Mouse (Mus musculus) adrenal gland, adult 2 months (tissue): Measurements from ENCODE around the gene Pdzd2. TPM values are rescaled to one million over a fixed set of nuclear protein-coding genes. Genes with fewer than 3 reads are reported as not detected.
A peak's percentile ranks its signal among the peaks of the same experiment; 100 is the strongest.

Experiments used
- DNase-seq: peaks from one replicate; pipeline ENCODE4 v3.0.0; 2021
- polyA plus RNA-seq: library from polyadenylated mRNA; depleted of rRNA; stranded (reverse); fragments of >200 nt; gene quantifications from 2 replicates; pipeline ENCODE4 v1.2.3, GENCODE M21; 2012
- total RNA-seq, 2 experiments: library from RNA; stranded (reverse); gene quantifications; 2 replicates each; pipeline ENCODE4 v1.2.3; 2021

The Pdzd2 gene
- total and polyA plus RNA-seq, 3 experiments: 7.0 to 21.4 (median 13.3) TPM

DNA sequence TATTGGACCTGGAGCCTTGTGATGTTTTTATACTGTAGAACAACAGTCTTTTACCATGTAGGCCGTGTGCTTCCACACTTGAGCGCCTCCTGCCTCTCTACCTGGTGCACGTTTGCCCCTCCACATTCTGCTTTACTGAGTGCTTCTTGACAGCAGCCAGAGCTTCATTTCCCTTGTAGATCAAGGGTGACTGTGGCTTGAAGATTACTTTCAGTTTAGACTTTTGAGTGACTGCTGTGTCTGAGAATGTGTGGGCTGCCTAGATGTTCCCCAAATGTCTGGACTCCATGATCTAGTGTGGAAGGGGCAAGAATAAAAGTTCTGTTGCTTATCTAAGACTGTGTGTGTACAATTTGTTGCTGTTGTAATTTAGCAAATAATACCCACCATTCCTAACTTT, 390.8 kb downstream of the Pdzd2 start:
- no peak for DNase-seq

DNA sequence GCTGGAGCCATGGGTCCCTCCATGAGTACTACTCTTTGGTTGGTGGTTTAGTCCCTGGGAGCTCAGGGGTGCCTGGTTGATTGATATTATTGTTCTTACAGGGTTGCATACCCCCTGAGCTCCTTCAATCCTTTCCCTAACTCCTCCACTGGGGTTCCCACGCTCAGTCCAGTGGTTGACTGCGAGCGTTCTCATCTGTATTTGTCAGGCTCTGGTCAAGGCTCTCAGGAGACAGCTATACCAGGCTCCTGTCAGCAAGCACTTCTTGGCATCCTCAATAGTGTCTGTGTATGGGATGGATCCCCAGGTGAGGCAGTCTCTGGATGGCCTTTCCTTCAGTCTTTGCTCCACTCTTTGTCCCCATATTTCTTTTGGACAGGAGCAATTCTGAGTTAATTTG, 392.8 kb downstream of the Pdzd2 start:
- DNase-seq: no peak

DNA sequence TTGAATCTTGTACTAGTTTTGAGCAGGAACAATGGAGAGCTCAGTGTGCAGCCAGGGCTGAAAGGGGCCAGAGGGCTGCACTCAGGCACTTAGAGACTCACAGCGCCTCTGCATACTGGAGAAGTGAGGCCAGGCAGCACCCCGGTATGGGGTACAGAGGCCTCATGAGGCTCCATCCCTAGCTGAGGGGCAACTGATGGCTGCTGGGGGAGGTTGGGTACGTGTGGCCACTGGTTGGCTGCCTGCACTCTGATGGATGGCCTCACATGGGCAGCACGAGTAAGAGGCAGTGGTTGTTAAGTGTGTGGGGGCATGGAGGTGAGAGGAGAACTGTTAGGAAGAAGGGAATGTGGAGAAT, 398.3 kb downstream of the Pdzd2 start:
- no peak for DNase-seq

DNA sequence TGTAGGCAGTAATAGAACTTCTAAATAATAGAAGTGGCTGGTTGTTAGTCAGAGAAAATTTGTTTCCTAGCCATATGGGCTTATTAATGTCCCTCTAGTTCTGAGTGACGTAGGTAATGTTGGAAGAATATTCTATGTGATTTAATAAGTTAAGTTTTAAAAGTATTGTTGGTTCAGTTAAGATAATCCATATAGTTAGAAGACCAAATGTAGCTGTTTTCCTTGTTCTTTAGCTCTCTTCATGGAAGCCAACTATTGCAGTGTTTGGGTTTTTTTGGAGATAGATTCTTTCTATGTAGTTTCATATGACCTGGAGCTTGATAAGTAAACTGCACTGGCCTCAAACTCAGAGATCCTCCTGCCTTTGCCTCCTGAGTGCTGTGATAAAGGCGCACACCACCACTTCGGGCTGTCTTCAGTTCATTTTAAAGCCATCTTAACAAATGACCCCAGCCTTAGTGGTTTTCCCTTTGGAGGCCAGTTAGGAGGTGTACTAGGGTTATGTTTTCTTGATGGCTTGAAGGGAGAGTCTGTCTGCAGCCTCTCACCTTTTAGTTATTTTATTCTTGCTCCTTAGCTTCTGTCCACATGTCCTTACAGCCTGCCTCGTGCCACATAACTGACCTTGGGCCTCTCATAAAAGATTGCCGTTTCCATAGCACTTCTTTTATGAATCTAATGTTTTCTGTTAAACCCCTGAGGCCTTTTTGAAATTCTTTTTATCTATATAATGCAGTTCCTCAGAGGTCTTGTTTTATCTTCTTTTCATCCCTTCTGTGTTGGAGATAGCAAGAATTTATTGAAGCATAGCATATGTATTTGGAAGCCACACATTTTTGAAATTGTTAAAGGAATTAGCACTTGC, 399.0 kb downstream of the Pdzd2 start:
- DNase-seq: no peak

DNA sequence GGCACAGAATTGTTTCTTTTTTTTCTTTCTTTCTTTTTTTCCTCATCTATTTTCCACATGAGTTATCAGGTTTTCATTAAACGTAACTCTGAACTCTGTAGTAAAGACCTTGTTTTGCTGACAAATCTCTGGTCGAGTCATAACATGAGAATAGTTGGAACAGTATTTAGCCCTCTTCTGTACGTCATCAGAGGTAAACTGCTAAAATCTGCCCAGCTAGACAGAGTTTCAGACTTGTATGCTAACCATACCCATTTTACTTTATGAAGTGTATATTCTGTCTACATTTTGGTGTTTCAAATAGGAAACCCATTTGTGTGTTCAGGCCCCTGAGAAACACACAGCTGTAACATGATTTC, 402.0 kb downstream of the Pdzd2 start:
- no peak for DNase-seq

DNA sequence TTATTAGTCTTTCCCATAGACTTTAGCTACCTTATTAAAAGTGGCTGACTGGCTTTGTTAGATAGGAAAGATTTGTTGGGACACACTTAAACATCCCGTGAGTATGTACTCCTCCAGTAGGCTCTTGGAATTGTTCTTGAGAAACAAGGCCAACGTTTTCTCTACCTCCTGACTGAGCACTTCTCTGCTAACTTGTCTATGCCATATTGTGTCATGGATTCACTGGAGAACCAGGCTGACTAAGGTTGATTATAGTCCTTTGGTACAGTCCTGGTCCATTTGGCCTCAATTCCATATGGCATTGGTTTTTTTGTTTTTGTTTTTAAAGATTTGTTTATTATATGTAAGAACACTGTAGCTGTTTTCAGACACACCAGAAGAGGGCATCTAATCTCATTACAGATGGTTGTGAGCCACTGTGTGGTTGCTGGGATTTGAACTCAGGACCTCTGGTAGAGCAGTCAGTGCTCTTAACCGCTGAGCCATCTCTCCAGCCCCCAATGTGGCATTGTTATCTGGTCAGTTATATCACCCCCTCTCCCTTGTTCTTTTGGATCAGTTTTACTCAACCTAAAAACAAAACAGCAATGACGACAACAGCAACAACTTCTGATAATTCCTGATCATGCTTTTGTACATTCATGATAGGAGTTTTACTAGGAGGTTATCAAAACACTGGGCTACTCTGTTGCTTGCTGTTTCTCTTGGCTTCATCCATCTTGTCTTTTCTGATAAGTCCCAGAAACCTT, 402.5 kb downstream of the Pdzd2 start:
- DNase-seq: no peak

DNA sequence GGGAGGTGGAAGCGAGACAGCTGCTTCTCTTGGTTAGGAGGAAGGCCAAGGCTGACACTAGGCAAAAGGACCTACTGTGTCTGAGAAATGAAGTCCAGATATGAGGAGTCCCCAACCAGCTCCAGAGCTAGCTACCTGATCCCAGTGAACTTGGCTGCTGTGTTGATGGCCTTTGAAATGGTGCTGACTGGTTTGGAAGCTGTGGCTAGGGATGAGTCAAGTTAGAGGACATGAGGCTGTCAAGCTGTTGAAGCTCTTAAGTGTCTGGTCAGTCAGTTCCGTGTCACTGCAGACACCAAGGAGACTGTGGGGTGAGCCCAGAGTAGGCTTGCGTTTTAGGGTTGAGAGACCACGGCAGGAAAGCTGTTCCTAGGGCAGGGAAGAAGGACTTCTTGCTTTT, 405.3 kb downstream of the Pdzd2 start:
- peak; percentile 20 for DNase-seq

DNA sequence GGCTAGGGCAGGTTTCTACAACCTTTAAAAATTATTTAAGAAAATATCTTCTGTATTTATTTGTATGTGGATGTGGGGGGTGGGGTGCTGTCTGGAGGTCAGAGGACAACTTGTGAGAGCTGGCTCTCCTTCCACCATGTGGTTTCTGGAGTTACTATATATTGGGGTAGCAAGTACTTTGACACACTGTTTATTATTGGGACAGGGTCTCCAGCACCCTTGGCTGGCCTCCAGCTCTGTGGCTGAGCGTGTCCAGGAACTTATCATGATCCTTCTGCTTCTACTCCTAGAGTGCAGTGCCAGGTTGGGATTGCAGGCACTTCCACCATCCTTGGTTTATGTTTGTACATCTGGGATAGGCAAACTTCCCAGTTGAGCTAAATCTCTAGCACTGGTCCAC, 408.4 kb downstream of the Pdzd2 start:
- DNase-seq: no peak

DNA sequence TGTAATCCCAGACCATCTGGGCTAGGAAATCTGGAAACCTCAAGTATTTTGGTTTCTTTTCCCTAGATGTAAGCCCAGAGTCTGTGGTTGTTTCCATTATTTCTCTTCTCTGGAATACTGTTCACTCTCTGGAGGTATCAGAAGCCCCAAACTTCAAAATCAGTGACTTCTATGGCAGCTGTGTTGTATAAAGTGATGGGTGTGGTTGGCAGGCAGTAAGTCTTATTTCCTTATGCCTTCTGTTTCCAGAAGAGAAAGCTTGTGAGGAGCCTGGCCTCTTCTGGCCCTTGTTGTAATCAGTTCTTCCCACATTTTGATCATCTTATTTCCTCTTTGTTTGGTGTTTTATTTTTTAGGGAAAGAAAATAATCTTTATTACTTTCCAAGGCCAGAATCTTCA, 408.8 kb downstream of the Pdzd2 start:
- no peak for DNase-seq

DNA sequence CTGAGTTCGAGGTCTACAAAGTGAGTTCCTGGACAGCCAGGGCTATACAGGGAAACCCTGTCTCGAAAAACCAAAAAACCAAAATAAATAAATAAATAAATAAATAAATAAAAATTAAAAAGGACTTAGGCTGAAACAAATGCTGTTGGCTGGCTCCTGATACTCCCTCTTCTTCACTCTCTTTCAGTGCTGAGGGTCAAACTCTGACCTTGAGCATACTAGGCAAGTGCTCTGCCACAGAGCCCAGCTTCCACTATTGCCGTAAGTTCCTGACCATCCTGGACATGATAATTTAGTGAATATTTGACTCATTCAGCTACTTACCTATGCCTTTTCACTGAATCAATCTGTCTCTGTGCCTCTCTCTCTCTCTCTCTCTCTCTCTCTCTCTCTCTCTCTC, 409.3 kb downstream of the Pdzd2 start:
- DNase-seq: peak; percentile 31

DNA sequence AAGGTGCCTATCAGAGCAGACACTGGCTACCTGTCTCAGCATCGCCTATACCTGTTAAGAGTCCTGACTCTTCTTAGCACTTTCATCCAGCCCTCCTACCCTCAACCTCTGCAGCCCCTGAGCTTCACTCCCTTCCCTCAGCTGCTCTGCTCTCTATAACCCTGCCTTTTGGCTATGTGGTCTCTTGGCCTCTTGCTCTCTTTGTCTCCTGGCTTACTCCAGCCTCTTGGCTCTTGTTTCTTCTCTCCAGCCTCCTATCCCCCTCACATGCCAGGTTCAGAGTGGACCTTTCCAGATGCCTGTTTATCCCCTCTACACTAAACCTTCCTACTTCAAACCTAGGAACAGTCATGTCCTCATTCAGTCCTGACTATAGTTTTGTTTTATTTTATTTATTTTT, 415.4 kb downstream of the Pdzd2 start:
- DNase-seq: no peak

DNA sequence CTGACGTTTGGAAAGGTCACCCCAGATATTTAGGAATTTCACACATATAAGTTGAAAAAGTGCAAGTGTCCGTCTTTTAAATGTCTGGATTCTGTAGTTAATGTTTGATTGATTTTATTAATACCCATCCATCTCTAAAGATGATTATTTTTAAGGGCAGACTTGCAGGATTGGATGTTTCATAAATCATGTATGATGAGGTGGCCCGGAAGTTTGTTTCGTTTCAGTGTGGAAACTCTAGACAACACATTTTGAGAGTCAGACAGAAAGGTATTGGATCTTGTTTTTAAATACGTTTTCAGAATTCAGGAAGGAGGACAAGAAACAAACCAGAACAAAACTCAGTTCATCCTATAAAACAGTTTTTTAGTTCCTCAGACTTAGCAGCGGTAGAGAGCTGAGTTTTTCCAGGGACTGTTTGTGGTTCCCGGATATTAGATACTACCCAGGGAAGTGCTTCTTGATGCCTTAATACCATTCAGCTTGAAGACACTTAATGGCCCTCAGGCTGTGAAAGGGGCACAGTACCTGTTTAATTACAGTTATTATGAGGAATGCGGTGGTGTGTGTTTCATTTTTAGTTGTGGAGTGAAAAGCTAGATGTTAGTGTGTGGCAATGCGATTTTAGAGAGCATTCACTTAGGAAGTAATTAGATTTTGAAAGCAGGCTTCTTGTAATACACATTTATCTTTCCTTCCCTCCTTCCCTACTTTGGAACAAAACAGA, 416.9 kb downstream of the Pdzd2 start:
- peak; percentile 32 for DNase-seq

DNA sequence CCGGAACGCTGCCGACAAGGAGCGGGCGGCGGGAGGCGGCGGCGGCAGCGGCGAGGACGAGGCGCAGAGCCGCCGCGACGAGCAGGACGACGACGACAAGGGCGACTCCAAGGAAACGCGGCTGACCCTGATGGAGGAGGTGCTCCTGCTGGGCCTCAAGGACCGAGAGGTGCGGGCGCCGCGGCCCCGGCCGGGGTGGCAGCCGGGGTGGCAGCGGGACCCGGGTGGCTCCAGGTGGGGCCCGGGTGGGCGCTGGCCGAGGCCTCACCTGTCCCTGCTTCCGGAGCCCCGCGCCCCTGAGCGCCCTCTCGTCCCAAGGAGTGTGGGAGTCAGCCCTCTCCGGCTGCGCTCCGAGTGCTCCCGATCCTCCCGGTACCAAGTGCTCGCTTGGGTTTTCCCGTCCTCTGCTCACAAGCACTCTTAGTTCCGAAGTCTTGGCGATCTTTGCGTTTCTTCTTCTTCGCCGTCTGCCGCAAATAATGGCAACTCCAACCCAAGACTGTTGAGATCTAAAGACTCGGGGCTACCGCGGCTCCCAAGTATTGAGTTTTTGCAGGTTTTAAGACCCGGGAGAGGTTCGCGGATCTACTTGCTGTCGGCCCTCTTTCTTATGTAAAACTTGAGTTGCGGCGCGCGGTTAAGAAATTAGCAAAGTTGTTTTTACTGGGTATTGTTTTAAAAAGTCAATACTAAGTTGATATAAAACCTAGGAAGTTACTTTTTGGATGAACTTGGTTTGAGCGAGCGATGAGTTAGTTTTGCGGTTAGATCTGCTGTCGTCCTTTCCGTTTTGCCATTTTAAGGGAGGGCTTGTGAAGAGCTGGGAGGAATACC, 417.7 kb downstream of the Pdzd2 start, which contains the start of gene 1810049J17Rik:
Gene 1810049J17Rik (minus strand): TSS at position 112 of the 834 bp plus-strand sequence.
- peak; percentile 80 for DNase-seq

DNA sequence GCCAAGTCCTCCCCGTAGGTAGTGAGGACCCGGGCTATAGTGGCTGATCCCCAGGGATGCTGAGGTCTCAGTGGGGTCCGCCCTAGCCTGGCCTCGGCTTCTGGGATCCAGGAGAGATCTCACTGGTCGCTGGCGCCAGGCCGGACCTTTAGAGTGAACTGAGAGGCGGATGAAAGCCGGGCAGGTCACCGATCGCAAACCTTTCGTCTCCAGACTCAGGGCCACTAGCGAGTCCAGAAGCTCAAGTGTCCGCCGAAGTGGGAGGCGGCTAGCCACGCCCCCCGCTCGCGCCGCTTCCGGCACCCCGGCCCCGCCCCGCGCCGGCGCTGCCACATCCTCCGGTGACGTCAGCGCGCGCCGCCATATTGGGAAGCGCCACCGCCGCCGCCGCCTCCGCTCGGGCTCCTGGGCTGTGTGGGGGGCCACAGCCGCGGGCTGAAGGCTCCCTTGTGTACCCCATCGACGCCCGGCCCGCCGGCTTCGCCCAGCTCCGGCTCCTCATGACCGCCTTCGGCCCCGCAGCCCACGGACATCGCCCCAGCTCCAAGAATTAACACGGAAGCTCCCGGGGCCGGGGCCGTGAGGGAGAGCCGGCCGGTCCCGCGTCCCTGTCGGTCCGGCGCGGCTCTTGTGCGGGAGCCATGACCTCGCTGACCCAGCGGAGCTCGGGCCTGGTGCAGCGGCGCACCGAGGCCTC, 418.5 kb downstream of the Pdzd2 start, which contains the start of gene Golph3:
Gene Golph3 (plus strand): TSS at position 360 of the 697 bp plus-strand sequence.
- peak; percentile 96 for DNase-seq

DNA sequence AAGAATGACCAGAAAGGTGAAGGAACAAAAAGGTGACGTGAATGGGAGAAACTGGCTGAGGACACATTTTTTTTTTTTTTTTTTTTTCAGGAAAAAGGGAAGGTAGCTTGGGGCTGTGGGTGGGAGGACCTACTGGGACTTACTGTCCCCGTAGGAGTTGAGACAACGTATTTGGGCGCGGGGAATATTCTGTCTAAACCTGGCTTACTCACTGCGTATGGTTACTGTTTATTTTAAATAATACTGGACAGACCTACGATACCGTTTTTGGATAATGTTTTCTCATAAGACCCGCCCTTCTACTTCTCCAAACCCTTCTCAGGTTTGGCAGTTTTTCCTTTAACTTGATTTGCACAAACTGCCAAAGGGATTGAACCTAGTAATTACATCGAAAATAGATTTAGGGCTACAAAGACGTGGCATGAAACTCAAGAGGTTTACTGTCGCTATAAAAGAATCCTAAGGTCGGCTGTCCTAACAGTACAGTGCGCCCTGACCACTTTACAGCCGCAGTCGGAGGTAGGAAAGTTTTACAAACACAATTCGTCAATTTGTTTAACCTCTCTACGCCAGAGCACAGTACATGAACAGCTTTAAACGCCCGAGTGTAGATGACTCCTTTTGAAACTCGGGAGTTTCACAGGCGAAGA, 419.2 kb downstream of the Pdzd2 start:
- DNase-seq: no peak

DNA sequence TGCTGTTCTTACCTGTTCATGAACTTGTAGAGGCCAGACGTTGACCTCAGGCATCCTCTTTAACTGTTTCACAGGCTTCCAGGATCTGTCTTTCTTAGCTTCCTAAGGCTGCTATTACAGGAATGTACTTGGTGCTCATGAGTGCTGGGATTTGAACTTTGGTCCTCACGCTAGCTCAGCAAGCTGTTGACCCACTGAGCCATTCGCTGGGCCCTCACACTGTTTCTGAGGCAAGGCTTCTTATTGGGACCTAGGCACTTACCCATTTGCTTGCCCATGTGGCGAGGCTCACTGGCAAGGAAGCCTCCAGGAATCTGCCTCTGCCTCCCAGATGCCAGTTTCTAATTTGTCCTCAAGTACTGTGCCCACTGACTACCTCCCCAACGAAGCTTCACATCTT, 419.8 kb downstream of the Pdzd2 start:
- no peak for DNase-seq

DNA sequence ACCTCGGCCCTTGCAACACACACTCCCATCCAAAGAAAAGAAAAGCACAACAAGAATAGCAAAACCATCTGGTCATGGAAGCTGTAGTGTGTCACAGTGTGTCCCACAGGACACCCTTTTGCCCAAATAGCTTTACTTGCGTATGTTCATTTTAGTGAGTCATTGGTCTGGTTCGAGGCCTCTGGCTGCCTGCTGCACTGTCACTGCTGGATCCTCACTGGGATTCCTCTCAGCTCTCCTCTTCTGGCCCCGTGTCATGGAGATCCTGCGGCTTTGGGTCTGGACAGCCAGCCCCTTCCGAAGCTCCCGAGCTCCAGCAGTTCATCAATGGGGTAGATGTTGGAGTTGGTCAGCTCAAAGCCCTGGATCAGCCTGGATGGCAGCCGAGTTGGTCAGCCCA, 421.3 kb downstream of the Pdzd2 start:
- DNase-seq: no peak

DNA sequence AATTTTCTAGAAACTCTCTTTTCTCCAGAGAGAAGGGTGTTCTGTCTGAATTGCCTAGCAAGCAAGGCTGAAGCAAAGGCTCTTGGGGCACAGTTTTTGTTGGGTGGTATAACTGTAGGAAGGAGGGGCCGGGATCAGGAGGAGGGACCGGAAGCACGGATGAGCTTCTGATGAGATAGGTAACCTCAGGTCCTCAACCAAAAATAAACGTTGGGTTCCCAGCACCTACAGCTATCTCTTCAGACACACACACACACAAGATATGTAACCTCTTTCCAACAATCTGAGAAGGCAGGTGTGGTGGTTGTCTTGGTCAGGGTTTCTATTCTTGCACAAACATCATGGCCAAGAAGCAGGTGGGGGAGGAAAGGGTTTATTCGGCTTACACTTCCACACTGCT, 422.4 kb downstream of the Pdzd2 start:
- DNase-seq: no peak

DNA sequence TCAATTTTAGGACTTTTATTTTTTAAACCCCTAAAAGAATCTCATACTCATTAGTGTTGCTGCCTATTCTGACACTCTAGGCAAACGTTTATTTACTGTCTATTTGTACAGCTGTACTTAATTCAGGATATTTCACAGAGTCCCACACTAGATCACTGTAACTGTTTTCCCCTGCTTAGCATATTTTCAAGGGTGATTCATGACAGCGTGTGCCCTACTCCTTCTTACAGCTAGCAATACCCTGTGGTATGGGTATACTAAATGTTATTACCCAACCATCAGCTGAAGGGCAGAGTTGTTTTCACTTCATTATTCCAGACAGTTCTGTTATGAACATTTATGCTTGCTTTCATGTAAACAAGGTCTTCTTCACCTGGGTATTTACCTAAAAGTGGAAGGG, 423.7 kb downstream of the Pdzd2 start:
- DNase-seq: no peak

DNA sequence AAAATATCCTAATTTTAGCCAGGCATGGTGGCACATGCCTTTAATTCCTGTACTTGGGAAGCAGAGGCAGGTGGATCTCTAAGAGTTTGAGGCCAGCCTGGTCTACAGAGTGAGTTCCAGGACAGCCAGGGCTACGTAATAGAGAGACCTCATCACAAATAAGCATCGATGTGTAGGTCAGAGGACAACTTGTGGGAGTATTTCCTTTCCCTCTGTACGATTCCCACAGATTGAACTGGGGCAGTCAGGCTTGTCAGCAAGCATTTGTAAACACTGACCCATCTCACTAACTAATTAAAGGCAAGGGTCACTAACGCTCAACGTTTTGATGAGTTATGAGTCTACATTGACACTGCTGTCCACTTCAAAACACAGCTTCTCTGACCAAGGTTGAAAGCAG, 425.1 kb downstream of the Pdzd2 start:
- no peak for DNase-seq

DNA sequence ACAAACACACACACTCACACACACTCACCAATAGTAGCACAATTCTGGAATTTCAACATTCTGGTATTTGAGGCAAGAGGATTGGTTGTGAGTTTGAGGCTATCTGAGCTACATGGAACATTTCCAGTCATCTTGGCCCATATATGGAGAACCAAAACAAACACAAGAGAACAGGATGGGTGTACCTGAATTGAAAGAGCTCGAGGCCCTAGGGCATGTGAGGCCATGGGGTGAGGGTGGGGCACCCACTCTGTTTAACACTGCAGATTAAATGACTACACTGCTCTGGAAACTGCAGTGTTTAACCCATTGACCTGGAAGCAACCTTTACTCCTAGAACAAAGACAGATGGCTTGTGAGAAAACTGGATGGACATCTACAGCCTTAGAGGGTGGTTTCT, 426.5 kb downstream of the Pdzd2 start:
- no peak for DNase-seq
